Mouse (Mus musculus): ENCODE results near the gene Lrrc28. TPM values are rescaled to one million over a fixed set of nuclear protein-coding genes. Genes with fewer than 3 reads are reported as not detected.

The Lrrc28 gene
- polyA plus RNA-seq (2015; fragmentation: Nextera tagmentation; extraction: Ambion mirVana), result 34.3 and 36.5 TPM in 2 replicates

DNA sequence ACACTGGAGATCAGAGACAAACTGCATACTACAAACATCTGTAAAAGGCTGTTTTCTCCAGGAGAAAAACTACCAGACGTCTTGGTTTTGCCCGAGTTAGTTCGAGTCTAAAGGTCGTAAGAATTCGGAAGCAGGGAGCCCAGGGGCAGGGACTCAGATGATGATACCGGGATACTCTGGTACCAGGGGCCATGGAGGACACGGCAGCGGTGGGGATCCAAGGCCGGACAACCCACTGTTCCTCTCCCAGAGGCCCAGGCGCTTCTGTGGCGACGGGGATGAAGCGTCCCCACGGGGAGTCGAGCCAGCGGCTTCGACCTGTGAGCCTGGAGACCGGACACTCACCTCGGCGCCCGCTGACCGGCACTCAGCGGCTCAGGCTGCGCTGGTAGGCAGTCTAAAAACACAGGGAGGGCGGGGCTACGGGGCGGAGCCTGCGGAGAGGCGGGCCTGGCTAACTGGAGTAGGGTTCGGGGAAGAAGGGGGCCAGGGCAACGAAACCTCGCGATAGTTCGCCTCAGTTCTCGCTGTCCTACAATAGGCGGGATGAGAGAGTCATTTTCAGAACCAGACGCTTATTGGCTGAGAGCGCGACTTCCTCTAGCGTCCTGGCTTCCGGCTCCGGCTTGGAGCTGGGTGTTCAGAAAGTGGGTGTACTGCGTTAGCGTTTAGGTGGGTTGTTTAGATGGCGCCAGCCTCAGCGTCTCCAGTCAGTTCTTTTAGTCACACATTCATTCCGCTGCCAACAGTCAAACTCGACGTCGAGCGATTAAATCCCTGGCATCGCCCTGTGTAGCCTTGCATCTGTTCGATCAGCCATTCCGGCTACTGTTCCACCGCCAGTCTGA lies at the start of gene Lrrc28:
TSS of gene Lrrc28 (minus strand) at position 436 of the 848 bp plus-strand sequence.

GRCm38 (mm10) chr7:67647277-67647676 lies 2.2 kb upstream of the Lrrc28 start, which contains the start of gene Ttc23:
Gene Ttc23, plus strand, starts transcription at chr7:67647410.

Other genes with a start within 250 kb of the Lrrc28 start
- 13.2 and 13.8 TPM in 2 replicates for gene Ttc23, start 2.1 kb upstream of the Lrrc28 start, polyA plus RNA-seq (2015; fragmentation: Nextera tagmentation; extraction: Ambion mirVana)
- 248 and 335 TPM in 2 replicates for gene Synm, start 114.5 kb upstream of the Lrrc28 start, polyA plus RNA-seq (2015; fragmentation: Nextera tagmentation; extraction: Ambion mirVana)

Measured in urinary bladder, postnatal 0 days (tissue).